Mouse (Mus musculus) liver, adult 2 months (tissue): ENCODE data around the gene Apbb2. TPM values are rescaled to one million over a fixed set of nuclear protein-coding genes. Genes with fewer than 3 reads are reported as not detected.

Experiments
- DNase-seq: peaks from one replicate; pipeline ENCODE4 v3.0.0-alpha.2; 2011; ENCODE audit warnings: low read depth, low spot score; ENCODE audit errors: extremely low read depth
- H3K27ac ChIP-seq: fragments of 200-500 bp; replicated peaks from 2 replicates; pipeline ENCODE4 v1.5.1; 2012; ENCODE audit warnings: low read depth, mild to moderate bottlenecking, control low read depth, inconsistent platforms, low read length; ENCODE audit not compliant: insufficient read depth
- H3K27me3 ChIP-seq: fragments of 200-500 bp; 2 replicates; pipeline ENCODE4 v1.6.1; 2012; ENCODE audit warnings: mild to moderate bottlenecking, moderate library complexity, low read length, inconsistent platforms; ENCODE audit not compliant: control insufficient read depth, insufficient read depth
- H3K36me3 ChIP-seq: fragments of 200-500 bp; 2 replicates; pipeline ENCODE4 v1.6.1; 2012; ENCODE audit warnings: low read length, inconsistent platforms; ENCODE audit not compliant: control insufficient read depth, insufficient read depth
- H3K4me1 ChIP-seq: fragments of 200-500 bp; 2 replicates; pipeline ENCODE4 v1.6.1; 2011; ENCODE audit warnings: low read length; ENCODE audit not compliant: control insufficient read depth, insufficient read depth
- H3K4me3 ChIP-seq: fragments of 200-500 bp; 2 replicates; pipeline ENCODE4 v1.5.1; 2011; ENCODE audit warnings: low read depth, mild to moderate bottlenecking, control low read depth, low read length, moderate library complexity; ENCODE audit not compliant: insufficient read depth
- H3K79me2 ChIP-seq: fragments of 200-500 bp; 2 replicates; pipeline ENCODE4 v1.6.1; 2012; ENCODE audit warnings: inconsistent platforms, mild to moderate bottlenecking, low read length, moderate library complexity; ENCODE audit not compliant: control insufficient read depth, insufficient read depth
- H3K9ac ChIP-seq: fragments of 200-500 bp; 2 replicates; pipeline ENCODE4 v1.6.1; 2012; ENCODE audit warnings: low read depth, mild to moderate bottlenecking, control low read depth, inconsistent platforms, low read length
- CTCF ChIP-seq: fragments of 200-500 bp; IDR thresholded peaks from 2 replicates; pipeline ENCODE4 v1.5.1; 2011; ENCODE audit warnings: low read depth, low read length, control low read depth
- POLR2A ChIP-seq: fragments of 200-500 bp; IDR thresholded peaks from 2 replicates; pipeline ENCODE4 v1.6.1; 2011; ENCODE audit warnings: low read length, control low read depth; ENCODE audit not compliant: insufficient read depth; ENCODE audit errors: extremely low read depth
- WGBS: fragments of 180-500 bp; shearing (Covaris S2); methylation state at CpG from one replicate; pipeline ENCODE4 v1.1.7; 2018; 5-methylcytosine and 5-hydroxymethylcytosine counted together
- polyA plus RNA-seq: library from polyadenylated mRNA; depleted of rRNA; stranded (reverse); fragments of >200 nt; gene quantifications from 2 replicates; pipeline ENCODE4 v1.2.3, GENCODE M21; 2012
- total RNA-seq: library from RNA; depleted of rRNA; stranded (reverse); fragments of >200 nt; gene quantifications from 2 replicates; pipeline ENCODE4 v1.2.3, GENCODE M21; 2014

Apbb2 gene
- total and polyA plus RNA-seq, 2 experiments: 1.4 to 5.3 TPM

GRCm38 (mm10) chr5:66559591-66560175, 58.9 kb downstream of the Apbb2 start:
- H3K4me3 ChIP-seq: no peak overlapping the region
- peaks cover 13% of the 10 kb centered on the region; the same call in 1 of the 2 replicates for H3K79me2 ChIP-seq
- no peaks in the 10 kb centered on the region for H3K36me3 ChIP-seq
- H3K27me3 ChIP-seq: no peaks in the 10 kb centered on the region
- 72% methylated on average over 8 of the region's 8 CpGs for WGBS
- TF ChIP-seq POLR2A: no peak
- no peaks in the 10 kb centered on the region for H3K4me1 ChIP-seq
- no peak overlapping the region for H3K9ac ChIP-seq
- H3K27ac ChIP-seq: peak overlapping the region; percentile 37
- no peak for DNase-seq

DNA sequence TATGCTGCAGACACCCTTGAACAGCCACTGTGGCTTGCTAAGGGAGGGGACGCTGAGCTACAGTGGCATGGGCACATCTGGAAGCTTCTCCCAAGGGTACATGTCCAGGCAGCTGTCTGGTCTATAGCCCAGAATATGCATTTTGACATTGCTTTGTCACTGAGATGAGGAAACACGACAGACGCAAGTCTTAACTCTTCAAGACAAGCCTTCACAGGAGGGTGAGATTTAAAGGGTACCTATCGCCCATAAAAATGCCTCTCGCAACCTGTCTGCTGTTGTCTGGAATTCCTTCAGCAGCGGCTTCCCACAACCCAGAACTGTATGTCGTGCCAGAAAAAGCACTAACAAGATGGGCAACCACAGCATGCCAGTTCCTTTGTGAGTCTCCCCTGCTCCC, 60.5 kb downstream of the Apbb2 start:
- peaks cover 16% of the 10 kb centered on the region; the same call in 1 of the 2 replicates for H3K79me2 ChIP-seq
- no peak overlapping the region for H3K4me3 ChIP-seq
- H3K27me3 ChIP-seq: no peaks in the 10 kb centered on the region
- DNase-seq: no peak
- WGBS: 94% methylated on average over 7 of the region's 7 CpGs
- no peaks in the 10 kb centered on the region for H3K4me1 ChIP-seq
- H3K9ac ChIP-seq: no peak overlapping the region
- no peaks in the 10 kb centered on the region for H3K36me3 ChIP-seq
- no peak overlapping the region for H3K27ac ChIP-seq
- TF ChIP-seq POLR2A: no peak

- no peak overlapping the region for H3K9ac ChIP-seq
- H3K27ac ChIP-seq: no peak overlapping the region
- peaks cover 31% of the 10 kb centered on the region for H3K79me2 ChIP-seq
- no peak overlapping the region for H3K4me3 ChIP-seq
- no peaks in the 10 kb centered on the region for H3K4me1 ChIP-seq
- no peaks in the 10 kb centered on the region for H3K36me3 ChIP-seq
- peak; percentile 21 for DNase-seq
- H3K27me3 ChIP-seq: no peaks in the 10 kb centered on the region
- TF ChIP-seq POLR2A: no peak
- TF ChIP-seq CTCF: no peak
These were observed 64.7 kb downstream of the Apbb2 start for GRCm38 (mm10) chr5:66553933-66554332.

DNA sequence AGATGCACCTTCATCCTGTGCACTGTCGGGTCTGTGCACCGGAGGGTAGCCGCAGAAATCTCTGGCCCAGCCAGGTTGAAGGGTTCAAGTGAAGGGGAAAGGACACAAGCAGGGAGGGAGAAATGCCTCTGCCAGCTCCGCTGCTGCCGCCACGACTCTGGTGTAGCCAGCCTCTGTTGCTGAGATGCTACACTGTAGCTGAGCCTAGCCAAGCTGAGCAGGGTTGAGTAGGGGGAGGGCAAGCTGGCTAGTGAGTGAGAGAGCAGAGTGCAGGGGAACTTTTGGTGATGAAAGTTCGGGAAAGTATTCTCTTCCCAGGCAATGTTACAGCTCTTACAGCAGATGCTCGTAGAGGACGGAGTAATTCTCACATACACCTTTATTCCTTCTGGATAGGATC, 66.3 kb downstream of the Apbb2 start:
- Histone ChIP-seq H3K79me2 (peaks cover 25% of the 10 kb centered on the region), H3K9ac (no peak overlapping the region), H3K27me3 (no peaks in the 10 kb centered on the region), H3K4me1 (no peaks in the 10 kb centered on the region; the same call in 1 of the 2 replicates), H3K4me3 (no peak overlapping the region), H3K36me3 (no peaks in the 10 kb centered on the region), H3K27ac (no peak overlapping the region)
- no peak for TF ChIP-seq POLR2A
- TF ChIP-seq CTCF: no peak
- 84% methylated on average over 9 of the region's 9 CpGs for WGBS
- no peak for DNase-seq

- no peak overlapping the region for H3K9ac ChIP-seq
- peaks cover 22% of the 10 kb centered on the region for H3K79me2 ChIP-seq
- H3K4me1 ChIP-seq: no peaks in the 10 kb centered on the region; the same call in 1 of the 2 replicates
- H3K4me3 ChIP-seq: no peak overlapping the region
- WGBS: 84% methylated on average over 5 of the region's 5 CpGs
- no peaks in the 10 kb centered on the region for H3K36me3 ChIP-seq
- H3K27ac ChIP-seq: no peak overlapping the region
- no peak for DNase-seq
- TF ChIP-seq POLR2A: no peak
- no peak for TF ChIP-seq CTCF
- no peaks in the 10 kb centered on the region for H3K27me3 ChIP-seq
These were observed 68.3 kb downstream of the Apbb2 start for GRCm38 (mm10) chr5:66550292-66550691.

GRCm38 (mm10) chr5:66549691-66550090, 68.9 kb downstream of the Apbb2 start:
- H3K27ac ChIP-seq: no peak overlapping the region
- H3K79me2 ChIP-seq: peaks cover 21% of the 10 kb centered on the region
- no peak overlapping the region for H3K9ac ChIP-seq
- TF ChIP-seq POLR2A (no peak), CTCF (no peak)
- WGBS: 65% methylated on average over 1 of the region's 1 CpGs
- H3K36me3 ChIP-seq: no peaks in the 10 kb centered on the region
- H3K4me3 ChIP-seq: no peak overlapping the region
- H3K4me1 ChIP-seq: no peaks in the 10 kb centered on the region; the same call in 1 of the 2 replicates
- no peak for DNase-seq
- H3K27me3 ChIP-seq: no peaks in the 10 kb centered on the region
